Mouse (Mus musculus): Measurements from ENCODE around the gene Arl13b.

The Arl13b gene

DNA sequence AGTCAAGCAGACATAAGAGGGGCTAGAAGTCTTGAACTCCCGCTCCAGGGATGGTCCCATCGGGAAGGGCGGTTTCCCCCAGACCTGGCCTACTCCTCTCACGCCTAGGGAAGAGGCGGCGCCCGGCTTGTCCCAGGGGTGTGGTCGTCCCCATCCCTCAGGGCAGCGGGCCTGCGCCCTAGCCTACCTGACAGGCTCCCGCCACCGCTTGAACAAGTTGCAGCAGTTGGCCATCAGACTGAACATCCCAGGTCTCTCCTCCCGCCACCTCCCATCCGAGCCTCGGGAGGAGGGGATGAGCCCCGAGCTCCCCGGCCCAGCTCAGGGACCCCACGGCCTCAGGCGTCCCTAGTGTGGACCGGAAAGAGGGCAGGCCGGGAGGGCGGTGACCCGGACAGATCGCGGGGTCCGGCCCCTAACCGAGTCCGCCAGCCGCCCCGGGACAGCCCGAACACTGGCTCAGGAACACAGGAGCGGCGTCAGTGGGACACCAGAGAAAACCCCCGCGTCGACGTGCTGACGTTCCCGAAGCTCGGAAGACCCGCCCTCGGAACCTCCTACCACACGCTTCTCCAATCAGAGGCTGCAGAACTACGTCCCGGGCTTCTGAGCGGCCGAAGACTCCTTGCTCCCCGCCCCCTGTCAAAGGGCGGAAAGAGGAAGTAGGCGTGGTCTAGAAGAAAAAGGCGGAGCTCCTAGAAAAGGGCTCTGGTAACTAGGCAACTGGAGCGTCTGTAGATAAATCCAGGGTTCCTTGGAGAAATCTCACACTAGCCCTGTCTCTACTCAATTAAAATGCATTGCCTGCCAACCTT lies at the start of gene Arl13b:
TSS of gene Arl13b (minus strand) at position 543 of the 815 bp plus-strand sequence.
- DNase-seq: peak; percentile 98

- DNase-seq: no peak
Observed at GRCm38 (mm10) chr16:62895824-62896223, 49.0 kb upstream of the Arl13b start.

DNA sequence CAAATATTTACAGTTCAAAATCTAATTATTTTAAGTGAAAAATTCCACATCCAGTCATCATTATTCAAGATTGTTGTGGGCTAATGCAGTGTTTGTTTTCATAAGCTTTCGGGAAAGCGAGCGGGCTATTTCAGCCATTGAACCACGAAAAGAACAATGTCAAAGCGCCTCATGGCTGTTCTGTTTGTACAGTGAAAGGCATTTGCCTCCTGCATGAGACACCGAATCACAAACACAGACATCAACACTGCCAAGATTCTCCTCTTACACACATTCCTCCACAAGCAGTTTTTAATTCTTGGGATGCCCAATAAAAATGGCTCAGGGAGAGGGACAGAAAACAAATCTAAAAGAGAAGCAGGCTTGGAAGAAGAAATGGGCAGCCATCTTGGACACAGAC lies 27.2 kb upstream of the Arl13b start:
- no peak for DNase-seq

- DNase-seq: no peak
Observed at GRCm38 (mm10) chr16:62873180-62873579, 26.3 kb upstream of the Arl13b start.

GRCm38 (mm10) chr16:62872688-62873117 lies 25.9 kb upstream of the Arl13b start:
- DNase-seq: peak; percentile 19

DNA sequence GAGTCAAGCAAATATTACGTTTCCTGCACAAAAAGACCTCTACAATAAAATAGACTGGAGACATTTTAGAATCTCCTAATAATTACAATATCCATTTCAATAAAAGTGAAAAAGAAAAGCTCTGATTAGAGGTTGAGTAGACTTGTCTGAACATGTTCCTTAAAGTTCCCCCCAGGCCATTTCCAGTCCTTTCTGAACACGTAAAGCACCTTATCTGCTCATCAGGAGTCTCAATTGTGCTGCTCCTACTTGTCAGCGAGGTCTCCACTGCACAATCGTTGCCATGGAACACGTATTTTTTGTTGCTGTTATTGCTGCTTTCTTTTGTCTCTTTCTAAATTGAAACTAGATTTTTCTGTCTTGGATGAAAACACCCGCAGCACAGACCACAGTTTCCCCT lies 14.6 kb upstream of the Arl13b start:
- no peak for DNase-seq

DNA sequence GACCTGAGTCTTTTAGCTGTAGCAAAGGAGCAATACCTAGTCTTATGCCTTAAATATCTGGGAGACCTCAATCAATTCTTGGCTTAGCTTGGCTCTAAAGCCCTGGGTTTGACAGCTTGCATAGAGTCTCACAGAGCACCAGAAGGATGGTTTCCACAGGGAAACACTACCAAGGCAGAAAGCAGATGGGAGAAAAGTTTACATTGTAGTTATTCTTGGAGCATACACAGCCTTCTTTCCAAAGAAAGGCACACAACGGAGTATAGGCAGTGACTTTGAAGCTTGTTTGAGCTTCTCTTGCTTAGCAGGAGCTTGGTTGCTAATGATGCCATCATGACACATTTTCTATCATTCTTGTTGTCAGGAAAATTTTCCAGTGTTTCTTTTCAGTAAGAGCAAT lies 13.3 kb upstream of the Arl13b start:
- DNase-seq: no peak

GRCm38 (mm10) chr16:62858018-62858417 lies 11.2 kb upstream of the Arl13b start:
- DNase-seq: peak; percentile 45

- no peak for DNase-seq
Observed at GRCm38 (mm10) chr16:62857498-62857897, 10.7 kb upstream of the Arl13b start.

DNA sequence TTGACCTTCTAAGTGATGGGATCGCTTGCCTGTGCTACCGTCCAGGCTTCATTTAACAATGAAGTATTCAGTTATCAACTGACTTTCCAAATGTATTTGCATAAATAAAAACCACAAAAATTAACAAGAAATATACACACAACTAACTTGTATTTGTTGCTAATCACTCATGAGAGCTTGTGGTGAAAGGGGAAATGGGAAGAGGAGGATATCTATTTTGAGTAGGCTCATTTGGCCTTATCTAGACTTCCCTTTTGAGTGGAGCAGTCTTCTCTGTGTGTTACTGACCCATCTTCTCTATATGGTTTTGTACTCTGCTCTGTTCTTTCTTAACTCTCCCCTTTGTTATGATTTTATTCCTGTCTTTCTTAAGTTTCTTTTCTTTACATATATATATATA lies 9.4 kb upstream of the Arl13b start:
- DNase-seq: no peak

DNA sequence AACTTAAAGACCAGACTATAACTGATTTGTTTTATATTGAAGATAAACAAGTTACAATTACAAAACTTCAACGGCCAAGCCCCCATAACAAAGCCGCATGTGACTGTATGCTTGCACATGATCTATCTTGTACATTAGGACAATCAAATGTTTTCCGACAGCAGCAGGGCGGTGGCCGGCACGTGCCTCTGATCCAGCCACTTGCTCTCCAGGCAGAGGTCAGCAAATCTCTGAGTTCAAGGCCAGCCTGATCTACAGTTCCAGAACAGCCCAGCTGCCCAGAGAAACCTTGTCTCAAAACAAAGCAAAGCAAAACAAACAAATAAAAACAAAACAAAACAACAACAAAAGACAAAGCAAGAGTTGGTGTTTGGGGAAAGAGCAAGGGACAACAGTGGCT lies 8.5 kb upstream of the Arl13b start:
- peak; percentile 18 for DNase-seq

DNA sequence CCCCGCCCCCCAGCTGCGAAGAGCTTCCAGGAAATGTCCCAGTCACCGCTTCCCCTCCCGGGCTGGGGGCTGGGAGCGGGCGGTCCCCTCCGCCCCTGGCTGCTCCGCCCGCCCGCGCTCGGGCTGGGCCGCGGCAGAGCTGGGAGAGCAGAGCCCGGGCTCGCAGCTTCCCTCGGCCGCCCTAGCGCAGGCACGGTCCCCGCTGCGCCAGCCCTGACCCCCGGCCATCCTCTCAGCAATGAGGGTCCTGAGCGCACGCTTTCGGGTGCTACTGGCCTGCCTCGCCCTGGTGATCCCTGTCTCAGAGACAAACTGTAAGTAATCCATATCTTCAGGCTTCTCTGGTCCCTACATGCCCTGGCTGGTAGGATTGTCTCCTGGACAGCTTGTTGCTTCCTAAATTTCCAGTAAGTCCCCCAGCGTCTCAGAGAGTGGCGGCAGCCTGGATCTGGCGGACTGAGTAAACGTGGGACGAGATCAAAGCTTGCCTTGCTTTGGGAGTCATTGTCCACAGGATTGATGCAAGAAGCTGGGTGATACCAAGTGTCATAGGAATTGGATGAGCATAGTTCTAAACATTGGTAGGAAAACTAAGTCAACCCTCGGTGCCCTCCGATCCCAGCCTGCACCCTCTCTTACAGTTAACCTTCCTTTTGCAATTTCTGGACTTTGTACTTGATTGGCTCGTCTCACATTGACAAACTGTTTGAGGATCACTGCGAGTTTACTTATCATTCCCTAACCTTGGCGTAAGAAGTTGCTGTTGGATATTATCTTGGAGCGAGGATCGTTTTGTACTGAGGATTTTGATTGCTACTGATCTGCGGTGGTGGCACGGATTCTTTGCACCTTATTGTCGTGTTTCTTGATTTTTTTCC lies 7.6 kb upstream of the Arl13b start, which contains the start of gene Pros1:
TSS of gene Pros1 (plus strand) at position 117 of the 878 bp plus-strand sequence.
- peak; percentile 81 for DNase-seq

- DNase-seq: peak; percentile 16
Observed at GRCm38 (mm10) chr16:62853611-62854126, 6.8 kb upstream of the Arl13b start.

DNA sequence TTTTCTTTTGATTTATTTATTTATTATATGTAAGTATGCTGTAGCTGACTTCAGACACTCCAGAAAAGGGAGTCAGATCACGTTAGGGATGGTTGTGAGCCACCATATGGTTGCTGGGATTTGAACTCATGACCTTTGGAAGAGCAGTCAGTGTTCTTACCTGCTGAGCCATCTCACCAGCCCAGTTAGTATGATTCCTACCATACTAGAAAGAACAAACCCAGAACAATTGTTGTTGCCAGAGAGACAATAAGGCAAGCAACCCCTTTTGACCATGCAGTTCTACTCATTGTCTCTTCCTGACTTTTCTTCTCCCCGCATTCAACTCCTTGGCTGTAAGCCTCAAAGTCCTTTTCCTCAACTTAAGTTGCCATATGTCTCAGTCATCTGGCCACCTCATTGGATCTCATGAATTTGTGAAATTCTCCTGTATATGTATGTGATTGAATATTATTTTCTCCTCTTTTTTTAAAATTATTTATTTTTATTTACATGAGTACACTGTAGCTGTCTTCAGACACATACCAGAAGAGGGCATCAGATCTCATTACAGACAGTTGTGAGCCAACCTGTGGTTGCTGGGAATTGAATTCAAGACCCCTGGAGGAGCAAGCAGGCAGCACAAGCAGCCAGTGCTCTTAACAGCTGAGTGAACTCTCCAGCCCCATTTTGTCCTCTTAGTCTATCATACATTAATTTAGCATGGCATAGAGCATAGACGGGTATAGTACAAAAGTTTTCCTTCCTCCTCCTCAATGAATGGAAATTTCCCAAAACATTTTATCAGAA lies 5.8 kb upstream of the Arl13b start:
- no peak for DNase-seq

- no peak for DNase-seq
Observed at GRCm38 (mm10) chr16:62845341-62845740, 1.5 kb downstream of the Arl13b start.

GRCm38 (mm10) chr16:62834016-62834735 lies 12.7 kb downstream of the Arl13b start:
- no peak for DNase-seq

GRCm38 (mm10) chr16:62832481-62832880 lies 14.4 kb downstream of the Arl13b start:
- DNase-seq: peak; percentile 68

- no peak for DNase-seq
Observed at GRCm38 (mm10) chr16:62832027-62832426, 14.8 kb downstream of the Arl13b start.

DNA sequence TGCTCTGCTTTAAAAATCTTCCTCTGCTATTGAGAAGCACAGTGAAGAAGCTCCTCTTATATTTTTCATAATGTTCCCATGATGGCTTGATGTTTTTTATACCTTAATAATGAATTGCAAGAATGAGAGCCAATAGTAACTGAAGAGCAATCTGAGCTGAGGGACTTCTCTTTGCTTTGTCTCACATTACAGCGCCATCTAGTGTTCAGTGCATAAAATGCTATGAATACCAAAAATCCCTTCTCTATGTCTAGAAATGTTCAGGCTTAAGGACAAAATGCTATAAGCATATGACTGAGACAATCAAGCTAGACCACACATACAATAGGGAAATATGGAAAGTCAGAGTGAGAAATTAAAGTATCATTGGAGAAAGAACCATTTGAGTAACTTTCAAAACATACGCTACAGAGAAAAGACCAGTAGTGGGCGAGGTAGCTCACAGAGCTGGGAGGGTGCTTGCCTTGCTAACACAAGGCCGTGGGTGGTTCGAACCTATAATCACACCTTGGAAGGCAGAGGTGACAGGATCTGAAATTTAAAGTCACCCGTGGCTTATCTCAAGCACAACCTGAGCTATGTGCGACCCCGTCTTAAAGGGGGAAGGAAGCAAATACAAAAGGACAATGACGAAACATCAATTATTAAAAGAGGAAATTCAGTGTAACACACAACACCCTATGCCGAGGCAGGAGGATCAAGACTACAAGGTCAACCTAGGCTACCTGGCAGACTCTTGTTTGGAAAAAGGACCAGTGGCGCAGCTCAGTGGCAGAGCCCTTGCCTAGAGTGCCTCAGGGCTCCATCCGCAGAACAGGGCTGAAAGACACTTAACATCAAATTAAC lies 20.5 kb downstream of the Arl13b start:
- DNase-seq: peak; percentile 51

DNA sequence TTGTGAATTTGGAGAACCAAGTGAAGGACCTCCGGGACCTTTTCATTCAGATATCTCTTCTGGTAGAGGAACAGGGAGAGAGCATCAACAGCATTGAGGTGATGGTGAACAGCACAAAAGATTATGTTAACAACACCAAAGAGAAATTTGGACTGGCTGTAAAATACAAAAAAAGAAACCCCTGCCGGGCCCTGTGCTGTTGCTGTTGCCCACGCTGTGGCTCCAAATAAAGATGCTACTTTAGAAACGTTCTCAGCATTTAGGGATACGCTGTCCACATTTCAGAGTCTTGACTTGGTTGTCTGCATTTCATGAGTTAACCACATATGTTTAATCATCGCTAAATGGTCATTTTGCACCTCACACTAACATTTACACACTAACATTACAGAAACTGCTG lies 24.4 kb downstream of the Arl13b start:
- no peak for DNase-seq

- peak; percentile 43 for DNase-seq
Observed at GRCm38 (mm10) chr16:62814491-62814890, 32.3 kb downstream of the Arl13b start, which contains the start of gene Stx19. Gene Stx19, plus strand, starts transcription at chr16:62814676.
